Mouse (Mus musculus) gastrocnemius, postnatal 36 days (tissue): ENCODE data around the gene Lrmda. TPM values are rescaled to one million over a fixed set of nuclear protein-coding genes. Genes with fewer than 3 reads are reported as not detected.
"Not testable (repeated sequence)": the region's sequence is repeated elsewhere in the genome, so short reads cannot be mapped to it uniquely, and the experiment has no call there.

Experiments
- DNase-seq, 2 experiments: peaks; one replicate each; pipeline ENCODE4 v3.0.0; 2022
- intact Hi-C: fragments of 180-260 bp; cut with DNase I; formaldehyde crosslinking; loops from one replicate; pipeline ENCODE4 v1.15.1; 2025
- total RNA-seq, 2 experiments: library from RNA; stranded (reverse); gene quantifications; 2 replicates each; pipeline ENCODE4 v1.2.3; 2021

Gene Lrmda
- total RNA-seq, 2 experiments from 2014 or later, result 1.7 to 2.8 TPM

DNA sequence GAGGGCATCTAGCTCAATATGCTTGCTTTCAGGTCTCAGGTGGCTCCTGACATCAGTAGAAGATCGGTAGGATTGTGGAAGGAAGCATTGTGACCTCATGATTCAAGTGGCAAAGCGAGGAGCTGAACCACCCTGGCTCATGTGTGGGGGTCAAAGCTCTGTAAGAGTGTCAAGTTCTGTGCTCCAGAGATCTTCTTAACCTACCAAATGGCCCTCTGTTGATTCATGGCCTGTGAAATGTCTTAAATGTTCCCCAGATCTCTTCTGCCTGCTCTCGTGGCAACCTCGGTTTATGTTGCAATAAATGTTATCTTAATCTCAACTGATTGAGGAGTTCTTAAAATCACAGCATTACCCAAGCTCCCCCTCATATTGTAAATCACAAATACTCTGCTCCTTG, 780.5 kb downstream of the Lrmda start:
- intact Hi-C loops, result loop anchor here (10.0 kb wide), 2 partner anchors 225 to 815 kb away; partner anchors contain the start of gene Zfp503
- DNase-seq, result no peak

DNA sequence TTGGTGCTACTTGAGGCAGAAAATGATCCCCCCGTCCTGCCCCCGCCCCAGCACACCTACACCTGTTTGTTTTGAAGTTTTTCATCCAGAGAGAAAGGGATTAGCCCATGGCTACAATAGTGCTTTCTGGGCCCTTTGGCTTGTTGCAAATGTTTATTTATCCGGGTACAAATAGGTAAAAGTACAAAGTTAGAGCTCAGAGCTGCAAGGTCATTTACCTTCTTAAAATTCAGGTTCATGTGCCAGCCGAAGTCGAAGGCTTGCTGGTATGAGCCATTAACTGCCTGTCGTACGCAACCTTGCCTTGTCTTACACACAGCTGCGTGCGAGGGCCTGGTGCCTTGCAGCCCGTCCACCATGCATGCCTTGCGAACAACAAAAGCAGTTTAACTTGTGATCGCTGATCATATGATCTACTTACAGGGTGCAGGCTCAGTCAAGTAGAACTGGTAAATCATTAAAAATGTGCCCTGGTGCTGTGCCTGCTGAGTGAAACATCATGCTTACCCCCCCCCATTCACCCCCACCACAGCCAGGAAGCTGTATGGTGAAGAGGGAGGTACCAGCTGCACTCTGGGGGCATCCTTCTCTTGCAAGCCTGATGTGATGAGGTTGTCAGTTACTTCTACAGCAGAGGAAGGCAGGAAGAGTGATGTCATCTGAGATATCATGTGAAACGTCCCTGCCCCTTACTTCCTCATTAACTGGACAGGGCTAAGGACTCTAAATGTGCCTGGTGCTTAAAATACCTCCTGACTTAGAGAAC, 781.5 kb downstream of the Lrmda start:
- no peak for DNase-seq
- intact Hi-C loops, result loop anchor here (10.0 kb wide), 2 partner anchors 226 to 816 kb away; partner anchors contain the start of gene Zfp503

GRCm38 (mm10) chr14:22801714-22802113, 782.2 kb downstream of the Lrmda start:
- intact Hi-C loops, result loop anchor here (10.0 kb wide), 2 partner anchors 227 to 817 kb away; partner anchors contain the start of gene Zfp503

DNA sequence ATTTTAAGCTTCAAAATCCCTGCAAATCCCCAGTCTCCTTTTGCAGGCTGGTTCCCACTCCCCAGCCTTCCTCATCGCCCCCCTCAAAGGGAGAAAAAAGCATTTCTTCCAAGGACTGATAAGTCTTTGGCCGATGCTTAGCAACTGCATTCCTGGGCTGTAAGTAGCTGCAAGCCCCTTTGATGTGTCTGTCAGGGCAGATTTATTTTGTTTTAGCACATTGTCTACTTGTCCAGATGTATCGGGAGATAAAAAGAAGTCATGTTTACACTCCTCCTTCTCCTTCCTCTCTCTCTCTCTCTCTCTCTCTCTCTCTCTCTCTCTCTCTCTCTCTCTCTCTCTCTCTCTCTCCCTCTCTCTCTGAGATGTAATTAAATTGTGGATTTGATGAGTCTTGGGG, 787.8 kb downstream of the Lrmda start:
- intact Hi-C loops, result loop anchor here (10.0 kb wide), 2 partner anchors 233 to 823 kb away; partner anchors contain the start of gene Zfp503
- DNase-seq, result no peak

More at GRCm38 (mm10) chr14:22801714-22802113, 782.2 kb downstream of the Lrmda start:
- not testable (repeated sequence) for DNase-seq

GRCm38 (mm10) chr14:22807726-22808594, 788.4 kb downstream of the Lrmda start:
- intact Hi-C loops, result loop anchor here (10.0 kb wide), 2 partner anchors 233 to 823 kb away; partner anchors contain the start of gene Zfp503
- peak; percentile 44 for DNase-seq

DNA sequence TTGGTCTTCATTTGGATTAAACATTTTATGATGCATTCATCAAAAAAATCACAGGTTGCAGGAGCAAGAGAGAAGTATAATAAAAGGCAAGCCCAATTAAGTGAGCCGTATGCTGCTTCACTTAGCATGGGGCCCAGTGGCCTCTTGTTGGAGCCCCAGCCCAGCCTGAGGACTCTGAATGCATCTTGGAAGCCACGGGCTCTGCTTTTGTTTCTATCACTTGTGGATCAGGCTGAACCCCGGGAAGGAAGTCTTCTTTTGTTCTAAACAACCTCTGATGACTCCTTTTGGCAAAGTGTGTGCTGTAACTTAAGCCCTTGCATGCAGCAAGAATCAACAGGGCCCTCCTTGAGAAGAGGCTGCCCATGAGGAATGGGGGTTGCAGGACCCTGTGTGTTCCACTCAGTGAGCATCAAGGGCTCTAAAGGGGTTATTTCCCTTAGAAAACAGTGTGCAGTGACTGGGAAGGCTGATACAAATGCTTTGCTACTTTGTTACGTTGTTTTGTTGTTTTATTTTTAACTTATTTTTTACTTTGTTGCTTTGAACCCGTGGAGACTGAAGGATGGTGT, 789.2 kb downstream of the Lrmda start:
- no peak for DNase-seq
- intact Hi-C loops, result loop anchor here (10.0 kb wide), 2 partner anchors 234 to 824 kb away; partner anchors contain the start of gene Zfp503

- intact Hi-C loops, result loop anchor here (10.0 kb wide), 2 partner anchors 234 to 824 kb away; partner anchors contain the start of gene Zfp503
- DNase-seq, result no peak
Measured at GRCm38 (mm10) chr14:22809229-22809628, 789.7 kb downstream of the Lrmda start.

GRCm38 (mm10) chr14:22810531-22810930, 791.0 kb downstream of the Lrmda start:
- intact Hi-C loops, result no loop called here
- DNase-seq, result no peak

GRCm38 (mm10) chr14:22812824-22813223, 793.3 kb downstream of the Lrmda start:
- no peak for DNase-seq
- intact Hi-C loops, result no loop called here

- no peak for DNase-seq
- intact Hi-C loops, result no loop called here
Measured at GRCm38 (mm10) chr14:22813389-22813788, 793.9 kb downstream of the Lrmda start.

DNA sequence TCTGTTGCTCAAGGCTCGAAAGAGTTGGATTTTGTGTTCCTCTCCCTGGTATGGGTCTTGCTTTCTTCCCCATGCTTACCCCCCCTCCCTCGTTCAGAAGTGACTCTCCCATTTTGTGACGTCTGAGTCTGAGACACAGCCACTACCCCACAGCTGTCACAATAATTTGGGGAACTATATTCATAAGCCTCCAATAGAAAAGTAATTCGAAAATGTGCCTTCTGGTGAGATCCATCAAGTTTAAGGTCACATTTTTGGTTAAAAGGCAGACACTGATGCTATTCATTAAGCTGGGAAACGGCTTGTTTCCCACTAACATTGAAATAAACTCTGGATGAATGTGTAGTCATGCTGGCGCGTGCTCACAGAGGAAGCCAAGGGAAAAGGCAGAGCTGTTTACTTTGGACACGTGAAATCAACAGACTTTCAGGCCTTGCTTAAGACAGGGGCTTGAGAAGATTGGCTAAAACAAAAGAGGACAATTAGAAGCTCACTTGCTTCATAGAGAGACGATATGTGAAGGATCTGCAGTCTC, 795.4 kb downstream of the Lrmda start:
- intact Hi-C loops, result no loop called here
- no peak for DNase-seq

DNA sequence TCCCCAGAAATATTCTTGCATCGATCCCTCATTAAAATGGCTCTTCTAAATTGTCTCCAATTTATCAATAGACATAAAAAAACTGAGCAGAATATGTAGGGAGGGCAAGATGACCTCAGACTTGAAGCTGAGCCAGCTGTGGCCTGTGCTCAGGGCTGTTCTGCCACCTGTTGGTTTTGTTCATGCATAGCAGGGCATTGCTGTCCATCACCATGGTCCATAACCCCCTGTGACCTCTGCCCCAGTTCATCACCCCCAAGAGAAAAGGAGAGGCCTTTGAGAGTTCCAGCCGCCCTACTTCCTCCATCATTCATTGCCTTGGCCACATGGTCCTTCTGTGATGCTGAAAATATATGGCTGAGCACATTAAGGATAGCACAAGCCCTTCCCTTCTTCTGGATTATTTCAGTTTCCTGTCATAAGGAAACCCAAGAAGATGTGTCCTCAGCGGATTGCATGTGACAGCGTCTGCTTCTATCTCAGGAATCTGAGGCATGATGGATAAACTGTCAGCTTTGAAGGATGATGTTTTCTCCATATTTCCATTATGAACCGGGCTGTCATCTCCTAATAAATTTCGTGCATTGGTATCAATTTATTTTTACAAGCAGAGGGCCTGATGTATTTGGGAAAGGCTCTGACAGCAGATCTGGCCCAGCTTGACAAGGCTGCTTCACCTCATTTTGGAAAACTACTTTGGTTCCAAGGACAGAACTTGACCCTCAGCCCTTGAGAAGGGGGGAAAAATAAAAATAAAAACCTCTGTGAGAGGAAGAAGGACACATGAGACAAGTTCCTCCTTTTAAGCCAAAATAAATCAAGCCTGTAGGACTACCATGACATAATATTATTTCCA, 798.1 kb downstream of the Lrmda start:
- intact Hi-C loops, result no loop called here
- DNase-seq, result peak in 1 of 2 experiments; percentile 11

GRCm38 (mm10) chr14:22818202-22818530, 798.7 kb downstream of the Lrmda start:
- DNase-seq, result no peak
- intact Hi-C loops, result no loop called here

- intact Hi-C loops, result loop anchor here (10.0 kb wide), 1 partner anchor 222 kb away; no protein-coding TSS in a partner anchor
- DNase-seq, result no peak
Measured at GRCm38 (mm10) chr14:22822942-22823341, 803.4 kb downstream of the Lrmda start.

DNA sequence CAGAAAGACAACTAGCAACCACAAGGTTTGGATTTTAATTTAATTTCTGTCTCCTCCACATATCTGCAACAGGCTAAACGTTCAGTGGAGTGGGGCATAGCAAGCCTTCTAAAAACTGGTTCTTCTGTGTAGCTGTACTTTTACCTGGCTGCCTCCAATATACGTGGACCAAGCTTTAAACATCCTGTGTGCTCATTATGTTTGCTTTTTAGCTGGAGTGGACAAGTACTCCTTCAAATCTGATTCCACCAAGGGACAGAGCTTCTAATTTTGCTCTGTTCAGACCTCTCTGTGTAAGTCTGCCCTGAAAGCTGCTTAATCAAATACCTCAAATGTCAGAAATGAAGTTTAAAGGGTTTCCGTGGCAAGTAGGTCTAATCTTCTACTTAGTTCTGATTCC, 807.3 kb downstream of the Lrmda start:
- intact Hi-C loops, result loop anchor here (10.0 kb wide), 1 partner anchor 218 kb away; no protein-coding TSS in a partner anchor
- DNase-seq, result no peak

- intact Hi-C loops, result no loop called here
- no peak for DNase-seq
Measured at GRCm38 (mm10) chr14:22837058-22837457, 817.5 kb downstream of the Lrmda start.

GRCm38 (mm10) chr14:22841136-22841535, 821.6 kb downstream of the Lrmda start:
- no peak for DNase-seq
- intact Hi-C loops, result no loop called here

- DNase-seq, result no peak
- intact Hi-C loops, result no loop called here
Measured at GRCm38 (mm10) chr14:22844006-22844405, 824.5 kb downstream of the Lrmda start.

DNA sequence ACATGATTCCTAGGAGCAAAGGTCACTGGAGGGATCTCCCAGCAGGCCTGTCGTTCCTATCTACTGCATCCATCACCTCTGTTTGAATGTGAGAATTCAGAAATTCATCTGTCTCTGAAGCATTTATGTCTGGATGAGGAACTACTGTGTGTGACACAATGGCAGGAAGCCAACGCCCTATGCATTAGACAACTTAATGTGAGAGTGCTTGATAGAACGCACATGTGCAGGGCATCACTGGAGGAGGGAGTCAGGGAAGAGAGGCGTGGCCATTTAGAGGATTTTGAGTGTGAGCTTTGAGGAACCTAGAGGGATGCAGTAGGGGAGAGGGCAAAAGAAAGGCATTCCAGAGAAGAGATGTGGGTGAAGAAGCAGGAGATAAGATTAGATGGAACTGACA, 825.9 kb downstream of the Lrmda start:
- intact Hi-C loops, result no loop called here
- DNase-seq, result no peak
